Mouse (Mus musculus) skeletal muscle tissue, postnatal 0 days (tissue): Measurements from ENCODE around the gene Tst. TPM values are rescaled to one million over a fixed set of nuclear protein-coding genes. Genes with fewer than 3 reads are reported as not detected.

ENCODE experiments used
- polyA plus RNA-seq: library from polyadenylated mRNA; unstranded; fragments of >200 nt; fragmentation: Nextera tagmentation; extraction: Ambion mirVana; gene quantifications from 2 replicates; pipeline ENCODE4 v1.2.1, GENCODE M21; 2015

Gene Tst
- 20.1 and 42.8 TPM in 2 replicates for polyA plus RNA-seq

GRCm38 (mm10) chr15:78405517-78406211 is at the start of gene Tst:
Gene Tst, minus strand, starts transcription at chr15:78405907.

GRCm38 (mm10) chr15:78428391-78429138 is 22.9 kb upstream of the Tst start, which contains the start of gene Kctd17:
Gene Kctd17, plus strand, starts transcription at chr15:78428564.

GRCm38 (mm10) chr15:78406293-78406934 is 707 bp upstream of the Tst start, which contains the start of gene Mpst:
Gene Mpst, plus strand, starts transcription at chr15:78406416.

GRCm38 (mm10) chr15:78395478-78395962 is 10.2 kb downstream of the Tst start, which contains the start of gene Tex33:
Gene Tex33, minus strand, starts transcription at chr15:78395912.

Other genes starting within 250 kb of the Tst start
- gene Ift27, start 231.8 kb downstream of the Tst start, polyA plus RNA-seq = 44.9 and 45.5 TPM in 2 replicates
- gene Pvalb, start 199.5 kb downstream of the Tst start, polyA plus RNA-seq = 88.3 and 98.0 TPM in 2 replicates
- gene Ncf4, start 161.1 kb downstream of the Tst start, polyA plus RNA-seq = 3.2 and 3.4 TPM in 2 replicates
- 1.3 TPM in 2 replicates for gene Csf2rb2, start 100.2 kb downstream of the Tst start, polyA plus RNA-seq
- 2.7 and 4.1 TPM in 2 replicates for gene Csf2rb, start 80.2 kb downstream of the Tst start, polyA plus RNA-seq
- gene Tex33, start 10.0 kb downstream of the Tst start, polyA plus RNA-seq = not detected in 2 replicates
- gene Mpst, start 509 bp upstream of the Tst start, polyA plus RNA-seq = 1.2 TPM in 2 replicates
- gene Kctd17, start 22.7 kb upstream of the Tst start, polyA plus RNA-seq = 26.1 and 33.4 TPM in 2 replicates
- 0.27 and 0.58 TPM in 2 replicates for gene Tmprss6, start 62.7 kb upstream of the Tst start, polyA plus RNA-seq
- gene Il2rb, start 89.4 kb upstream of the Tst start, polyA plus RNA-seq = 0.15 and 0.30 TPM in 2 replicates
- gene C1qtnf6, start 125.5 kb upstream of the Tst start, polyA plus RNA-seq = 23.9 and 32.8 TPM in 2 replicates
- gene Sstr3, start 138.8 kb upstream of the Tst start, polyA plus RNA-seq = not detected in 2 replicates
- gene Rac2, start 166.9 kb upstream of the Tst start, polyA plus RNA-seq = 14.9 and 21.3 TPM in 2 replicates
- 6.9 and 8.9 TPM in 2 replicates for gene Cyth4, start 191.1 kb upstream of the Tst start, polyA plus RNA-seq